Mouse (Mus musculus) testis, postnatal 10 days (tissue): ENCODE data around the gene Poll.

ENCODE experiments used
- DNase-seq: peaks from one replicate; pipeline ENCODE4 v3.0.0; 2021; ENCODE audit warnings: low spot score

Poll gene

GRCm38 (mm10) chr19:45577141-45577750 is 16.9 kb upstream of the Poll start:
- DNase-seq, result no peak

- DNase-seq, result no peak
These were observed 15.3 kb upstream of the Poll start for GRCm38 (mm10) chr19:45575632-45576001.

GRCm38 (mm10) chr19:45574941-45575631 is 14.8 kb upstream of the Poll start:
- DNase-seq, result peak; percentile 46

- peak; percentile 56 for DNase-seq
These were observed 14.1 kb upstream of the Poll start for GRCm38 (mm10) chr19:45574339-45574898.

- peak; percentile 86 for DNase-seq
These were observed 13.5 kb upstream of the Poll start for GRCm38 (mm10) chr19:45573861-45574267.

- DNase-seq, result no peak
These were observed 12.7 kb upstream of the Poll start for GRCm38 (mm10) chr19:45573033-45573432.

GRCm38 (mm10) chr19:45567367-45567766 is 7.0 kb upstream of the Poll start:
- no peak for DNase-seq

GRCm38 (mm10) chr19:45565925-45566715 is 5.8 kb upstream of the Poll start:
- no peak for DNase-seq

GRCm38 (mm10) chr19:45554136-45554535 is 6.2 kb downstream of the Poll start:
- DNase-seq, result no peak

GRCm38 (mm10) chr19:45552187-45552586 is 8.1 kb downstream of the Poll start:
- DNase-seq, result no peak

GRCm38 (mm10) chr19:45549948-45550347 is 10.4 kb downstream of the Poll start:
- DNase-seq, result no peak

GRCm38 (mm10) chr19:45549128-45549915 is 11.0 kb downstream of the Poll start:
- no peak for DNase-seq

- peak; percentile 44 for DNase-seq
These were observed 12.1 kb downstream of the Poll start for GRCm38 (mm10) chr19:45548196-45548595.

GRCm38 (mm10) chr19:45544925-45545321 is 15.4 kb downstream of the Poll start:
- DNase-seq, result peak; percentile 91

GRCm38 (mm10) chr19:45544152-45544924 is 16.0 kb downstream of the Poll start:
- peak; percentile 64 for DNase-seq

- no peak for DNase-seq
These were observed 18.3 kb downstream of the Poll start for GRCm38 (mm10) chr19:45542061-45542460.

GRCm38 (mm10) chr19:45541409-45542041 is 18.8 kb downstream of the Poll start:
- DNase-seq, result peak; percentile 66

- DNase-seq, result peak; percentile 53
These were observed 19.5 kb downstream of the Poll start for GRCm38 (mm10) chr19:45540657-45541408.

- peak; percentile 71 for DNase-seq
These were observed 22.8 kb downstream of the Poll start for GRCm38 (mm10) chr19:45537505-45537904.

GRCm38 (mm10) chr19:45535929-45536328 is 24.4 kb downstream of the Poll start:
- DNase-seq, result no peak
